Mouse (Mus musculus) embryo, embryonic 11 days (tissue): ENCODE measurements at regions not wholly inside any gene's neighbourhood (a gene's known extent, or its start where the extent isn't known, plus 50 kb on each side); places are given as distances from the start of the nearest gene placed in this dataset.
"Not testable (repeated sequence)": the region's sequence is repeated elsewhere in the genome, so short reads cannot be mapped to it uniquely, and the experiment has no call there.

ENCODE experiments used
- DNase-seq: peaks from one replicate; pipeline ENCODE4 v3.0.0-alpha.2; 2015

DNA sequence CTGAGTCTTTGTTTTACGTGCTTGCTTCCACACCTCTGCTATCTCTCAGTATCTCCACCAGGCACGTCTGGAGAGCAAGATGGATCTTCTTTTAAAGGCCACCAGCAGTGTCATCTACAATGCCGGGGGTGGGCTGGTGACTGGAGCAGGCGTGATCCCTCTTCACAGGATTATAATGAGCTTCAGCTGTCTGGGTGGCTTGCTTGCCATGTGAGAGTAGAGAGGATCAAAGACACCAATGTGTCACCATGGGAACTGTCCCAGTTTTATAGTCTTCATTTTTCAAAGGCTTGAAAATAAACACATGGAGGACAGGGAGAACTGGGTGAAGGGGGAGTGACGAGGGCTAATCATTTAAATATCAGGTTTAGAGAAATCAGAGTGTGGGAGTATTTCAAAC, 131.6 kb upstream of the Klf4 start:
- DNase-seq: peak; percentile 15

DNA sequence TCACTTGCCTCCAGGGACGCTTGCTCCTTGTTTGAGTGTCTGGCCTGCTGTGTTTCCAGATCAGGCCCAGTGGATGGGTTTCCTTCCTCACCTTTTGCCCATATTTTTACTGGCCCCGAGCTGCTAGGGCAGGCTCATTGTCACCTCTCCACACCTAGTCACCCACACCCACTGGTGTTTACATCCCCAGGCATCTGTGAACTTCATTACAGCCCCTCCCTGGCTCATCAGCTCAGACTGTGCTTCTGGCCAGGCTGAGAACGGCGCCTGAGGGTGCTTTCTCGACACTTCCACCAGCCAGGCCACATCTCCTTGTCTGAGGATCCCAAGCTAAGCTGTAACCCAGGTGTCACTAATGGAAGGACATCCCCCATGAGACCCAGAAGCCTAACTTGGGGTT, 129.8 kb upstream of the Klf4 start:
- no peak for DNase-seq

DNA sequence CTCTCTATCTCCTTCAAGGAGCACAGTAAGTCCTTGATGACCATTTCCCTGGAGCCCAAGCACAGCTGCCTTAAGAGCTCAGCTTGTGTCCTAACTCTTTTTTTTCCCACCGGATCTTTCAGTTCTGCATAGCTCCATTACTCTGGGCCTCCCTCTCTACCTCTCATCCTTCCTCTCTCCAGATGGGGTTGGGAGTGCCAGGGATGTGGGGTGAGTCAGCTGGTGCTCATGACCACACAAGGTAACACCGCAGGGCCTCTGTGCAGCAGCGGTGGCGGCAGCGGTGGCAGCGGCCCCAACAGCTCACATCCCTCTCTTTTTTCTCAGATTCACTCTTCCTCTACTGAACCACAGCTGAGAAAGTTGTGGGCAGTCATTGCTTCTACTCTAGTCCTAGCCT, 126.6 kb upstream of the Klf4 start:
- DNase-seq: no peak

DNA sequence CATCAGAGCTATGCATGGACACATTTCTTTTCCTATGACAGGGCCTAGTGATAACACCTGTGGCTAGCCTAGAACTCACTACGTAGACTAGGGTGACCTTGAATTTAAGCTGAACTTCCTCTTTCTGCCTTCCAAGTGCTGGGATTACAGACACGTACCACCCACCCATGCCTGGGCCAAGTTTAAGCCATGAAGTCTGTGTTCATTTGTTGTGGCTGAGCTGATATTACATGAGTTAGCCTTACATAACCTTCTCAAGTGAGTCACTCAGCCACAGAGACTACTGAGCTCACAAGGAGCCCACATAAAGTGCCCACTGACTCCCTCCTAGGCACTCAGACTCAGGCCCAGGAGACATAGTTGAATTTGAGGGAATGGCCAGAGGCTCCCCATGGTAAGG, 123.1 kb upstream of the Klf4 start:
- DNase-seq: no peak

DNA sequence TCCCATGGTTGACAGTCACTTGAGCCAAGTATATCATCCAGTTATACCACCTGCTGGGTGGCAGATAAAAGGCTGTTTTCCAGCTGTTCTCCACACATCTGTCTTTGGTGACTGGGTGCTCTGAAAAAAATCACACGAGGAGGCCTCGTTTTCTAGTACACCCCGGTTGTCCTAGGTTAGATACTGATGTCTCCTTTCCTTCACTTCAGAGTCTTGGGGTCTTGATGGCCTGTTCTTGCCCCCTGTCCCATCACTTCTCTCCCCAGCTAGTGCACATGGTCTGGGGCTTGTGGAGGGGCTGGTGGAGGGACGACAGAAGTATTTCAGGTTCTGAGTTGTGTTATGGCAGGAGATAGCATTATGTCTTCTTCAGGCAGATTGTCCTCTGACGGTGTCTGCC, 120.4 kb upstream of the Klf4 start:
- DNase-seq: no peak

DNA sequence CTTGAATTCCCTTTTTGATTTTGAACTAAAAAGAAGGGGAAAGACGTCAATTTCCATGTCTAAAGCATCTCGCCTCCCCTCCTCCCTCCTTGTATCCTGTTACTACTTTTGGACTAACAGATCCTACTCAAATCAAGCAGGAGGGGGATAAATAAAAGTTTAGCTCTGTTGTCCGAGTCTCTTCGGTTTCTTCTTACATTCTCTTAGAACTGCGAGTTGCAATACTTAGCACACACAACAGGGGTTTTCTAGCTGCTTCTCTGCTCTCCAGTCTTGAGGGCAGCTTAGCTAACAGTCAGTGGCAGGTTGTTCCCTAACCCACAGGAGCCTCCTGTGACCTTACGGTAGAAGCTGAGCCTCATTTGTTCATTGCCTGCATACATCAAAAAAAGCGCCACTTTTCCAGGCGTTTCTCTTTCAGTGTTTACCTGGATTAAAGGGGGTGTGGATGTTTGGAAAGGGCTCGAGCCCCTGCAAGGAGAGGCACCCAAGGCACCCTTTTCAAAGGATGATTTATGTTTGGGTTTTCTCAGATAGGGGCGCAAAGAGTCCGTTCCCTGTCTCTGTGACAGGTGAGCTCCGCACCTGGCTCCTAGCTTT, 119.6 kb upstream of the Klf4 start:
- DNase-seq: peak; percentile 55

DNA sequence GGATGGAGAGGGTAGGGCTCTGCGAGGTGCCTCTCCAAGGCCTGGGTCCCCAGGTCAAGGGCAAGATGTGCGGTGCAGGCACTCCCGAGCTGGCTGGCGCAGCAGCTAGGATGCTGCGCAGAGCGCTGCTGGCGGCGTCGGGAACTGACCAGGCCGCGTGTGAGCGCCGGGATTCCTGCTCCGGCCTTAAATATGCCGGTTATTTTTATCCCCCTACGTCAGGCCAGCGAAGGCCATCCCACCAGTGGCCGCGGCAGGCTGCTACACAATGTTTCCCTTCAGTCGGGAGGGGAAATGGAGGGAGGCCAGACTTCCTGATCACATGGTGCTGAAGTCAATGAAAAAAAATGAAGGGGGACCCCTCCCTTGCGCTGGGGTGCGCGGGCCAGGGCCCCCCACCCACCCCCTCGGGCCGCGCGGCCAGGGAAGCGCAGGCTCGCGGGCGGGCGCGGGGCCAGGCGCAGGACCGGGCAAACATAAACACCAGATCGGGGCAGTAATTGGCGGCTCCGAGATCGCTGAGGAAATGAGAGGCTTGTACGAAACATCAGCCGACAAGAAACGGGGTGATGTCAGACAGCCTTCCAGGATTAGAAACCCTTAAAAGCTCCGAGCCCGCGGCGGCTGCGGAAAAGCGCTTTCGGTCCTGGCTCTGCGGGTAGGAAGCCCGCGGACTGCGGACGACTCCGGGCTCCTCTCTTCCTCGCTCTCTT, 118.9 kb upstream of the Klf4 start:
- DNase-seq: peak; percentile 88

DNA sequence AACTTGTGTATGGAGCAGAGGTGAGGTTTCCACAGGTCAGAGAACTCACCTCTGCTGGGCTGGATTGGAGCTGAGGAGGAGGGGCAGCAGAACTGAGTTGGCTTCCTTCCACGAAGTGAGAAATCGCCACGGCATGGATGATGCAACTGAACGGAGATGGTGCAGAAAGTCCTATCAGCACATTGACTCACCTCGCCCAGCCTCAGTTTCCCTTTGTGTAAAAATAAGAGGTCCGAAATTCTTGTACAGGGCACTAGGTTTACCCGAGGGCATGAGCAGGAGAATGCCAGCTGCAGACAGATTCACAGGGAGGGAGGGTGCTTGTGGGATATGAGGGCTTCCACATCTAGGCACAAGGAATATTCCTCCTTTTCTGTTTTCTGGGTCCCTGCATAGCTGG, 117.9 kb upstream of the Klf4 start:
- DNase-seq: no peak

DNA sequence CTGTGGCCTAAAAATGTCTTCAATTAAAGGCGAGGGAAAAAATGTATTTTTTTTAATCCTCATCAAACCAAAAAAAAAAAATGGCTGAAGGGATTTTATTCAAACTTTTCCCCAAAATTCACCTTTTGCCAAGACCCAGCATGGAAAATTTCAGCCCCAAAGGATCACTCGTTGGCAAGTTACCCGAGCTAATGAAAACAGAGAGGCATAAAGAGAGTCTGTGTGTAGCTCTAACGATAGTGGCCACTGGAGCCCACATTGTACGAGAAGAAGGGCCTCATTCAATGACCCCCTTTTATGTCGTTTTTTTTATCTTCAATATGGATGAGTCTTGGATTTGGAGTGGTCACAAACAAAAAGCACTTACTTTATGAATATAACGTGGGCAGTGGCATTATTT, 116.1 kb upstream of the Klf4 start:
- no peak for DNase-seq

DNA sequence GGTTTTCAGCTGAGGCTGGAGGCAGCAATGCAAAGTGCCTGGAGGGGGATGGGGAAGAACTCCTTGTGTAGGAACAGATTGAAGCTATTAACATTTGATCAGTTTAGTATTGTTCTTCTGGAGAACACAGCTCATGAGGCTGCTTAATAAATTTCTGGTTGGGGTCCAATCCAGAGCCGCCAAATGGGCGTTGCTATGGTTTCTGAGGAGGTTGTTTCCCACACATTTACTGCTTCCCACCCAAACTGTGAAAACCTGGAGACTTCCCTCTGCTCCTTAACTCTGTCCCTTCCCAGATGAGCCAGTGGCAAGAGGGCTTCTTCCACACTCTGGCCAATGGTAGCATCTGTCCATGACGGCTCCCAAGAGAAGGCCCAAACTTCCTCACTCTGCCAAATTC, 113.2 kb upstream of the Klf4 start:
- no peak for DNase-seq

DNA sequence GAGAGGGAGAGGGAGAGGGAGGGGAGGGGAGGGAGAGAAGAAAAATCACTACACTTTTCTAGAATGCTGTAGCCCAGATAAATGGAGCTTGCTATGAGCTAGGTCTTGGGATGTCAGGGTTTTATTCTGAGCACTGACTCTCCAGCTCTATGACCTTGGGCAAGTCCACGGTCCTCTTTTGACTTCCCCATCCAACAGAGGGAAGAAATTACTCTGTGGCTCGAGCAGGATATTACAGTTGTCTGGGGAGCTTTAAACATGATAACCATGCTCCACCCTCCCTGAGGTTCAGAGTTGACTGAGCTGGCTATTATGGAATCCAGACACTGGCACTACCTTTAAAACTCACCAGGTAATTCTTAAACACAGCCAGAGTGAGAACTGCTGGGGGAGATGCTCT, 112.6 kb upstream of the Klf4 start:
- DNase-seq: no peak

DNA sequence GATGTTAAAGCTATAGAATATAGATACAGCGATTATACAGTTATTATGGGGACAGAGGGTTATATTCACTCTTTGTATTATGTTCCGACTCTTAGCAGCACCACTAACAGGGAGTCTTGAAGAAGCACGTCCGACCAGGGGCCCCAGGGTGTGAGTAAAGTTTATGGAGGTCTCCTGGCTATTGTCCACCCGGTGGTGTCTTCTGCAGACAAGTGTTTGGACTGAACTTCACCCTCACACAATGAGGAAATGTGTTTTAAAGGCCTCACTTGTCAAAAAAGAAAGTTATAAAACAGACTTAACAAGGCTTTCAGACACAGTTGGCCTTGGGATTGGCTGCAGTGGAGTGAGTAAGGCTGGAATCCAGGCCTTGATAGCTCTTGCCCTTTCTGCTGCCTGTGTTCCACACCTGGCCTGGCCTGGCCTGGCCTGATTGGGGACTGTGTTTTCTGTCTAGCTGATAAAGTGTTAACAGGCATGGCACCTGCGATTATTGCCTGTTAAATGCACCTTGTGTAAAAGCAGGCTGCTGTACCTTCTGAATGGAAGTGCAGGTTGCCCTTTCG, 102.8 kb upstream of the Klf4 start:
- no peak for DNase-seq

DNA sequence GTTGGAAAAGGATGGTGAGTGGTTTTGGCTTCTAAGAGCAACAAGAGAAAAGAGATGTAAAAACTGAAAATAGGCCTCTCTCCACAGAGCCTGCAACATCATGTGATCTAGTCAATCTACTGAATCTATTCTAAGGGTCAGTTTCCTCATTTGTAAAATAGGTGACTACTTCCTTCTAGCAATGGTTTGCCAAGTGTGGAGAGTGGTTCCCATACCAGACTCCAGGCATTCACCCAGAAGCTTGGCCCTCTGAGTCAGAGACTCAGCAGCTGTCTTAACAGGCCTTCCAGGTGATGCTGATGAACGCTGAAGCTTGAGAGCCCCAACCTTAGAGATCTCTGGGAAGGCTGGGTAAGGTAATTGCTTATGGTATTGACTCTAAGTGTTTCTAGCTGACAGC, 98.9 kb upstream of the Klf4 start:
- no peak for DNase-seq

DNA sequence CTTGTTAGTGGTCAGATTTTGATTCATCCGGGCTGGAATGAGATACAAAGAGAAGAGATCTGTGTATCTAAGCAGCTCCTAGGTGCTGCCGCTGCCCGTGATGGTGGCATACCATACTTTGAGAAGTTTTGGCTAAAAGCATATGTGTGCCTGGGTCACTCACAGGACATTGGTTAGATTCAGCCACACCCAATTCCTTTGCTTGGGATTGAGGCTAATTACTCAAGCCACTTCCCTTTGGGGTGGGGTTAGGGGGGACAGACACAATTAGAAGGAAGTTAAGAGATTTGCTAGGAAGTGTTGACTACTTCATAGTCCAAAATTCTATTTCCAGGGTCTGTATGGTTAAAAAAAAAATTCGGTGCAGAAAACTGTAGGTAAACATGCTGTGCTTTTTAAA, 97.9 kb upstream of the Klf4 start:
- not testable (repeated sequence) for DNase-seq

DNA sequence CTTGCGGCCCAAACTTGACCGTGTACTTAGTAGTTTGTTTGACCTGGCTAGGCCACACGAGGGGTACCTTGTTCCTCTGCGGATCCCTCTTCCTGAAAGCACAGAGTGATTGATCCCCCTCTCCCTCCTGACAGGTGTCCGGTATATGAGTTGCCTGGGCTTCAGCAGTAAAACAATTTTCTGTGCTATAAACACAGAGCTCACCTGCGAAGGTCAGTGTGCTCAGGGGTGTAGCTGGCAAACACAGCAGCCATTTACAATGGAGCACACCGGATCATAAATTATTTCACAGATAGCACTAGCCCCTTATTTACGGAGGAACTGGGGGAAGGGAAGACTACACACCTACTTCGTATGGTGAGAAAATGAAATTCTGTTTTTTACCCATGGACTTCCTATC, 92.5 kb upstream of the Klf4 start:
- no peak for DNase-seq

DNA sequence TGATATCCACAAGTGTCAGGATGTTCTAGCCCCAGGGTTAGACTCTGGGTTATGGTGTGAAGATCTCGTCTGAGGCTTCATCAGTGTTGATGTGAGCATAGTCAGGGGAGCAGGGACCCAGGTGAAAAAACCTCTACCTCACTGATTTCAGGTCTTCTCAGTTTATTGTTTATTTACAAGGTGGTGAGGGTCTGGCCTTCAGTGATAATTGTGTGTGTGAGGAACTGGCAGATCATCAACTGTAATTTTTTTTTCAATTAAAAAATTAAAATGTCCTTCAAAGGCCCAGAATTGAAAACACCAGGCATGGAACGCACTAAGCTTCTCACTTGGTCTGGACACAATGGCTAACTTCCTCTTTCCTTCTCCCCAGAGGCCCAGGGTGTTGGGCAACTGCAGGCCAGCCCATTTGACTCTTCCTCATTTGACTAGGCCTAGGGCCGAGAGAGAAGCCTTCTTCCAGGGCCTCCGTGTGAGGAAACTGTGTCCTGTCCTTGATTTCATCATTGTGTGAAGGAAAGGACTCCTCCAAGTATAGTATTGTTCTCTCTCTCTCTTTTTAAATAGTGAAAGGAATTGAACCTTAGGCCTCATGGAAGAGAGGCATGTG, 91.0 kb upstream of the Klf4 start:
- no peak for DNase-seq

DNA sequence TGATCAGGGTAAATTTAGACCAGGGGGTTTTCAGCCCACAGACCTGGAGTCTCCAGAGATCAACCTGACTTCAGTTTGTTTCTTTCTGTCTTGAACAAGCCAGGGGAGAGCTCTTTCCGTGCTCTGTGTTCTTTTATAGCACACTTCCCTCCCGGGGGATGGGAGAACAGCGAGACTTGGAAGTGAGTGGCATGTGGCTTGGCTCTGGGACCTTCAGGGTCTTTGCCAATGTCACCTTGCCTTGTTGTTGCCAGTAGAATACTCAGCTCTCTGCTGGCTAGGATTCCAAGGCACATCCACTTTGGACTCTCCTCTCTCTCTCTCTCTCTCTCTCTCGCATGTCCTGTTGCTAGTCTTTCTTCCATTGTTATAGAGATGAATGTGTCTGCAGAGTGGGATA, 90.4 kb upstream of the Klf4 start:
- no peak for DNase-seq

DNA sequence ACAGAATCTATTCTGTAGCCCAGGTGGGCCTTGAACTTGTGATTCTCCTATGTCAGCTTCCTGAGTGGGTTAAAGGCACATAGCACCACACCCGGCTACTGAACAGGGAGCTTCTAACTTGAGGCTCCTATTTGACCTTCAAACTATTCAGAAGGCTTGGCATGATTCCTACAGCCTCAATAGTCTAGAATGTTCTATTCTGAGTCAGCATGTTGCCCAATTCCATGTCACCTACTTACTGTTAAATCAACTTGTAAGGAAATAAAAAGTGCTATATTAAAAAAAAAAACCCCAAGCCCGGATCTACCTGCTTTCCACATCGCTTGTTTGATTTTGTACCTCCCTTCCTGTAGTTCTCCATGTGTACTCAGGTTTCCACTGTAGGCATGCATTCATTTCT, 87.6 kb upstream of the Klf4 start:
- no peak for DNase-seq

DNA sequence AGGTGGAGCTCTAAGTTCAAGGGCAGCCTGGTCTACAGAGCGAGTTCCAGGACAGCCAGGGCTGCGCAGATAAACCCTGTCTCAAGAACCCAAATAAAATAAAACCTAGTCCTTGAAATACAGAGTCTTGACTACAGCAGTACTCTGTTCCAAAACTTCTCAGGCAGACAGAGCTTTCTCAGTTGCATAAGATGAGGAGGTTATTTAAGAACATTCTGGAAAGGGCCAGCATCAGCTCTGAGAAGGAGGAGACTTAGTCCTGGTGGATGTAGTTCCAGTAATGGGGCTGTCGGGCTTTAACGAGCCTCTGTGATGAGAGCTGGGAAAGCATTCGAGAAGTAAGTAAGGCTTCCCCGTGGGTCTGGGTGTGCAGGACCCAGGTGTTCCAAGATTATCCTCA, 83.5 kb upstream of the Klf4 start:
- DNase-seq: no peak

DNA sequence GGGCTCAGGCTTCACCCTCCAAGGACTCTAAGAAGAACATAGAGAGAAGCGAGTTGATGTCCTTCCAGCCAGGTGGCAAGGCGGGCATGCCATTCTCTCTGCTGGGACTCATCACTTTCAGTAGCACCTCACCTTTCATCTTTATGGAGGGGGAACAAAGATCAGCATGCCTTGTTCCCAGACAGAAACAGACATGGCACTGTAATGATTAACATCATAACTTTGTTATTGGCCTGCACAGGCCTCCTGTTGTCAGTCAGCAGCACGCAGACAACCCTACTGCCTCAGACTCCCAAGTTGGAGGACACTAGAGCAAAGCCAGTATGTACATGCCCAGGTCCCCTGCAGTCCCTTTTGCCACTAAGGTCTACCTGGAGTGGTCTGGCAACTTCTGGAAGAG, 81.3 kb upstream of the Klf4 start:
- DNase-seq: no peak

DNA sequence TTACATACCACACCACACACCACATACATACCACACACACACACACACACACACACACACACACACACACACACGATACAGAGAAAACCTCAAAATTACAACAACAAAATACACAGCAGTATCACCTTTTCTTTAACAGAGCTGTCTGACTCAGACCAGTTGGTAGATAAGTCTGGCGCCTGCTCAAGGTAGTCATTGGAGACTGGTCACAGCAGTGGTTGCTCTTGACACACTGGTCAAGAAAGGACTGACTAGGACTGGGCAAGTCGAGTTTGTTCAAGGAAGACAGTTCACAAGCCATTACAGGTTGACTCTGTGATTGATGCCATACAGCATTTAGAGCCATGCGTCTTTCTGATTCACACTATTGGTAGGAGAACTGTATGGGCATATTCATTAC, 78.7 kb upstream of the Klf4 start:
- DNase-seq: no peak

DNA sequence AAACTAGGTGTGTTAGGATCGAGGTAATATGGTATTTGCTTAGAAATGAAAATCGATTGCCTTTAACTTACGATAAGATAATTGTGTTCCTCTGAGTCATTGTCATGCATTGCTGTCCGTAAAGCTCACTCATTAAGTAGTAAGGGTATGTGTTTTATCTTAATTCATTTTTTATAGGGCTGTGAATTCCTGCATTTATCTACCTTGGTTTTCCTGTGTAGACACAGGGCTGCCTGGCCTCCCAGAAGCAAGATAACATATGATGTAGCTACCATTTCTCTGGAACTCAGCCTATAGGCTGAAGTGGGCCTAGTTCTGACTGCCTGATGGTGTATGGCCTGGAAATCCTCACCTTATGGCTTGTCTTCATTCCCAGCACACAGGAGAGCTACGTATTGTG, 76.9 kb upstream of the Klf4 start:
- no peak for DNase-seq

DNA sequence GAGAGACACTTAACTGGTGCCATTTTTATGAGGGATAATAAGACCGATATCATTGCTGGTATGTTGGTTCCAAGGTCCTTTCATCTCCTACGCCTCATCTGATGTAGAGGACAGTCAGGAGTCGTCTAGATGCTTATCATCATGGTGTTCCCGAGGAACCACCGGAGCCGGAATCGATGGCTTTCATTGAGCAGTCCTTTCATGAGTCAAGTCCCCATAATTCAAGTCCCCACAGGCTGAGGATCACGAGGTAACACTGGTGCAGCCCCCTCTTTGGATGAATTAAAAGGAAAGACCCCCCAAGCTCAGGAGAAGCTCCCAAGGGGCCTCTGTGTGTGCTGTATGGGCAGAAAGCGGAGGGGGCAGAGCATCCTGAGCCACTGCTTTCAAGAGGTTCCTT, 73.3 kb upstream of the Klf4 start:
- DNase-seq: no peak

DNA sequence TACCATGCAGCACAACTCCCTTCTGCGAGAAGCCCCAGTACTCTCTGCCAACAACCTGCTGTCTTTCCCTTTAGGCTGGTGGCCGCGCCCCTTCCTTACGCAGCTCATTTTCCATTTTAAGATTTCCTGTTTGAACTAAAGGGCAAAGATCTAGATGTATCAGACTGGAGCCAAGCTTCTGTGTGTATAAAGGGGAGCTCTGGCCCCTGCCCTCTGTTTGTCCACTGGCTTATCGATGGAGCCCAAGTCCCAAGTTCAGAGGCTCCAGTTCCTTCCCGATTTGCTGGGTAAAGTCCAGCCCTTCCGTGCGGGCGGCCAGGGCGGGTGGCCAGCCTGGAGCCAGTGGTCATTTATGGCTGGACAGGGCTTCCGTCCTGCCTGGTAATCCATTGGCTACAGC, 72.6 kb upstream of the Klf4 start:
- no peak for DNase-seq
